Mouse (Mus musculus): ENCODE measurements around the gene Actg1.

GRCm38 (mm10) chr11:120378611-120379540 is 30.5 kb upstream of the Actg1 start, which contains the start of gene Faap100:
- peak; percentile 72 for TF ChIP-seq CTCF (IDR thresholded peaks at IDR 0.05)
- TF ChIP-seq EP300 (IDR thresholded peaks at IDR 0.05) = no peak

All from lung, postnatal 0 days (tissue).